Mouse (Mus musculus): Measurements from ENCODE around the gene Chd1l.

DNA sequence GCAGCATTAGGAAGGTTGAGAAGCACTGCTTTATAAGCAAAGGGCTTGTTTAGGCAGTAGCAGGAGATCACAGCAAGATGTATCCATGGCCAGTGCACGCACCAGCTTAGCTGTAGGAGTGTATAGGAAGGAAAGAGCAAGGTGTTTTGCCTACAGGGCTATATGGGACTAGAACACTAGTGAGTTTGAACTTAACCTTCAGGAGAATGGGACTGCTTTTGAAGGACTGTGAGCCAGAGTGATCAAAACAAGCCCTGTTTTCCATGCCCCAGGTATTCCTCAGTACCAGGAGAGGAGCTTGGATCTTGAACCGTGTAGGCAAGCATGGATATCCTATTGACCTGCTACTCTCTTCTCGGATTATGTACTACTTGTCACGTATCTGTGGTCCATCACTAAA lies 31.4 kb upstream of the Chd1l start:
- TF ChIP-seq CTCF (IDR thresholded peaks at IDR 0.05; ENCODE audit: borderline replicate concordance, control insufficient read depth, extremely low read depth, insufficient read depth, low read length, poor library complexity) (no peak), POLR2A (IDR thresholded peaks at IDR 0.05; ENCODE audit: control insufficient read depth, extremely low read depth, insufficient read depth, low read length, poor library complexity) (no peak)

Measured in thymus, adult 2 months (tissue).